Mouse (Mus musculus): ENCODE results near the gene Plxdc2.
A peak's percentile ranks its signal among the peaks of the same experiment; 100 is the strongest.

The Plxdc2 gene

GRCm38 (mm10) chr2:16356106-16356818, at the start of gene Plxdc2:
Gene Plxdc2 (plus strand): TSS chr2:16356304.
- peak; percentile 55 to 70 for DNase-seq (ENCODE audit: low spot score in 2 of 2)

GRCm38 (mm10) chr2:16310387-16310786, 45.7 kb upstream of the Plxdc2 start:
- no peak for DNase-seq (ENCODE audit: low spot score in 2 of 2)

GRCm38 (mm10) chr2:16312400-16313070, 43.6 kb upstream of the Plxdc2 start:
- peak in 1 of 2 experiments; percentile 19 for DNase-seq (ENCODE audit: low spot score in 2 of 2)

GRCm38 (mm10) chr2:16335194-16335781, 20.8 kb upstream of the Plxdc2 start:
- no peak for DNase-seq (ENCODE audit: low spot score in 2 of 2)

- DNase-seq (ENCODE audit: low spot score in 2 of 2) = no peak
These were observed 11.5 kb upstream of the Plxdc2 start for GRCm38 (mm10) chr2:16344564-16344963.

- no peak for DNase-seq (ENCODE audit: low spot score in 2 of 2)
These were observed 5.0 kb upstream of the Plxdc2 start for GRCm38 (mm10) chr2:16351106-16351505.

- peak in 1 of 2 experiments; percentile 19 for DNase-seq (ENCODE audit: low spot score in 2 of 2)
These were observed 446 bp upstream of the Plxdc2 start for GRCm38 (mm10) chr2:16355611-16356105.

- peak in 1 of 2 experiments; percentile 9 for DNase-seq (ENCODE audit: low spot score in 2 of 2)
These were observed 1.1 kb downstream of the Plxdc2 start for GRCm38 (mm10) chr2:16356921-16357837.

- DNase-seq (ENCODE audit: low spot score in 2 of 2) = no peak
These were observed 1.8 kb downstream of the Plxdc2 start for GRCm38 (mm10) chr2:16357946-16358345.

- no peak for DNase-seq (ENCODE audit: low spot score in 2 of 2)
These were observed 3.3 kb downstream of the Plxdc2 start for GRCm38 (mm10) chr2:16359341-16359928.

GRCm38 (mm10) chr2:16364749-16365148, 8.6 kb downstream of the Plxdc2 start:
- no peak for DNase-seq (ENCODE audit: low spot score in 2 of 2)

GRCm38 (mm10) chr2:16365830-16366401, 9.8 kb downstream of the Plxdc2 start:
- DNase-seq (ENCODE audit: low spot score in 2 of 2) = no peak

GRCm38 (mm10) chr2:16370419-16370818, 14.3 kb downstream of the Plxdc2 start:
- no peak for DNase-seq (ENCODE audit: low spot score in 2 of 2)

- no peak for DNase-seq (ENCODE audit: low spot score in 2 of 2)
These were observed 18.2 kb downstream of the Plxdc2 start for GRCm38 (mm10) chr2:16374288-16374687.

- no peak for DNase-seq (ENCODE audit: low spot score in 2 of 2)
These were observed 30.1 kb downstream of the Plxdc2 start for GRCm38 (mm10) chr2:16386206-16386605.

- DNase-seq (ENCODE audit: low spot score in 2 of 2) = no peak
These were observed 30.6 kb downstream of the Plxdc2 start for GRCm38 (mm10) chr2:16386692-16387091.

GRCm38 (mm10) chr2:16387787-16388186, 31.7 kb downstream of the Plxdc2 start:
- no peak for DNase-seq (ENCODE audit: low spot score in 2 of 2)

GRCm38 (mm10) chr2:16397501-16397900, 41.4 kb downstream of the Plxdc2 start:
- no peak for DNase-seq (ENCODE audit: low spot score in 2 of 2)

GRCm38 (mm10) chr2:16398006-16398405, 41.9 kb downstream of the Plxdc2 start:
- DNase-seq (ENCODE audit: low spot score in 2 of 2) = no peak

GRCm38 (mm10) chr2:16398896-16399295, 42.8 kb downstream of the Plxdc2 start:
- DNase-seq (ENCODE audit: low spot score in 2 of 2) = no peak

- DNase-seq (ENCODE audit: low spot score in 2 of 2) = no peak
These were observed 50.4 kb downstream of the Plxdc2 start for GRCm38 (mm10) chr2:16406508-16406907.

All from frontal cortex, postnatal 25 days (tissue).